Mouse (Mus musculus) common myeloid progenitor, adult 5-6 weeks (primary cell): ENCODE data around the gene 2410004B18Rik. TPM values are rescaled to one million over a fixed set of nuclear protein-coding genes. Genes with fewer than 3 reads are reported as not detected.

Experiments
- ATAC-seq: replicated peaks from 2 replicates; pipeline ENCODE4 v1.8.0; 2016; ENCODE audit warnings: low read depth, mild to moderate bottlenecking, moderate TSS enrichment, inconsistent platforms; ENCODE audit not compliant: poor library complexity, severe bottlenecking
- total RNA-seq: library from RNA; stranded (forward); fragments of 200-1000, 187-1606 nt; gene quantifications from 2 replicates; pipeline ENCODE4 v1.2.3, GENCODE M21; 2017

The 2410004B18Rik gene
- total RNA-seq, 1 experiment from 2014 or later: 17.0 TPM

DNA sequence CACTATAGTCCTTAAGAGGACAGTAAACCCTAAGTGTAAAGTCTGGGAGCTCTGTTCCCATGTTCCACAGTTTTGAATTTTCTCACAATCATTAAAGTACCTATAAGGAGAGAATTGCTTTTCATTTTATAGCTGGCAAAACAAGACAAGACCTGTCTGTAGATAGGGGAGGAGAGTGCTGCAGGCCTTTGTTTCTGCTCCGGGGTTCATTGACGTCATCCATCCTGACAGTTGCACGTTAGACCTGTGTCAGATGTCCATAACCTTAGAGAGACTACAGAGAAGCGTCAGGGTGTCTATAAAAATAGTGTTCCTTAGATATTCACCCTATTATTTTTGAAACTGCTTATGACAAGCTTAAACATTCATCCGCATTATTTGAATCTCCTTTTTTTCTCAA lies 12.3 kb upstream of the 2410004B18Rik start:
- ATAC-seq: no peak

DNA sequence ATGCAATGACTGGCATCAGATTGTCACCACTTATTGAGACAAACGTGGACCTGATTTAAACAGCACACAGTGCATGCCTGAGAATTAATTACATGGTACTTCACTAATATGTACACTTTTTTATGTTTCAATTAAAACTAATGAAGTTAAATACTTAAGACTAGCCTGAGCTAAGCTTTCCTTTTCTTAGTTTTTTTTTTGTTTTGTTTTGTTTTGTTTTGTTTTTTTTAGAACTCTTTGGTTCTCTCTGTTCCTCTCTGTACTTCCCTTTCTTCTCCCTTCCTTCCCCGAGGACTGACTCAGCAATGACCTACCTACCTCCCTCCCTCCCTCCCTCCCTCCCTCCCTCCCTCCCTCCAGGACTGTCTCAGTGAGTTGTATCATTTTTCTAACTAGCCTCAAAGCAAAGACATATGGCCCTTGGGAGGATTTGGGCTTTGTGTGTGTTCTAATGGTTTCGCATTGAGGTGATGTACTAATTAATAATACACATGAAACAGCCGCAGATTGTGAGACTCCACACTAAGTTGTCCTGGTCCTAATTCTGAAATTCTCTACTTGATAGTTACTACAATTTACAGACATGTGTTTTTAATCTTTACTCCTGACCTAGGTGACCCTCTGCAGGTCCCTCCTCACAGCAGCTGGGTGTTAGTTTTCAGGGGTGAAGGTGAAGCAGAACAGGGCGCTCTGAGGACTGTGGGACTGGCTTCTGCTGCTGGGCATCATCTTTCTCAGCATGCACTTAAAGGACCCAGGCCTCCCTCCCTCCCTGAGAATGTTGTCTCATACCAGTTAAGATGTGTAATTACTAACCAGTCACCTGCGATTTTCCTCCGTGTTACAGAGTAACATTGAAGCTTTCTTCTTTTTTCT lies 8.1 kb upstream of the 2410004B18Rik start:
- ATAC-seq: peak; percentile 62

DNA sequence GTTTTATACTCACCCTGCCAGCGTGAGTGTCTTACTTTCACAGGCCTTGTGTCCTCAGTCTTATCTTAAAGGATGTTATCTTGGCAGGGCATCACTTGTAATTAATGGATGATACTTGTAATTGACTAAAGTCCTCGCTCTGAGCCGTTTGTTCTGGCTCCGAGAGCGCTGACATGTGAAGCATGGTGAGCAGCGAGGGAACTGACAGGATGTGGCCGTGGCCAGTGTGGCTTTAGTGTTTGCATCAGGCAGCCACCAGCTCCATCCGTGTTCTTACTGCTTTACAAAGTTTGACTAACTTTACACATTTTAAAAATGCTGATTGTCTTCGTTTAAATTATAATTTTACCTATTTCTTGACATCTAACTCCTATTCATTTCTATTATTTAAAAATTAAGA lies 4.0 kb upstream of the 2410004B18Rik start:
- ATAC-seq: peak; percentile 64

DNA sequence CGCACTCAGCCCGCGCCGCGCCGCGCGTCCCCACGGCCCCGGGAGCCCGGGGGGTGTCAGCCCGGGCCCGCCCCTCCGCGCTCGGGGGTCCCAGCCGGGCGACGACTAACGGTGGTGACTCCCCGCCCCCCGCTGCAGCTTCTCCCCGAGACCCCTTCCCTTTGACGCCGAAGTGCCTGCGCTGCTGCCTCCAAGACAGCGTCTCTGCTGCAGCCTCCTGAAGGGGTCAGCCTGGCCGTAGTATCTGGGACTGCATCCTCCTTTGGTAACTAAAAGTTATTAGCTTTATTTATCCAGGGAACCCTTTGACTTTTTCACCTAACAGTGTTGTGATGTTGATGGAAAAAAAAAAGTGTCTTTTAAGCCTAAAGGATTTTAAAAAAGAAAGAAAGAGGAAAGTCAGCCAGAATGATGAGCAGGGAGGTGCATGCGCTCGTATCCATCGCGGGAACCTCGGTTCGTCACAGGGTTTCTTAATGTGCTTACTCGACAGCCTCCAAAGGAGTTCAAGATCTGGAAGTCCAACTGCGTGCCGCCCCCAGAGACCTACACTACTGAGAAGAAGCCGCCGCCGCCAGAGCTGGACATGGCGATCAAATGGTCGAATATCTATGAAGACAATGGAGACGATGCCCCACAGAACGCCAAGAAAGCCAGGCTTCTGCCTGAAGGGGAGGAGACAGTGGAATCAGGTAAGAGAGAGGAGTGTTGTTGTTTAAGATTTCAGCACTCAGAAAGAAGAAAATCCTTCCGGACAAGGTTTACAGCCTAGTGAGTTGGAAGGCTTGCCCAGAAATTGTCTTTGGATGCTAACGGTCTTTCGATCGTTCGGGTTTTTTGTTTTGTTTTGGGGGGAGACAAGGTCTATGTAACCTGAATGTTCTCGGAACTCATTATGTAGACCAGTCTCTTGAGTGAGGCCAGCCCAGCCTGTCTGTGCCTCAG lies 863 bp downstream of the 2410004B18Rik start:
- no peak for ATAC-seq

DNA sequence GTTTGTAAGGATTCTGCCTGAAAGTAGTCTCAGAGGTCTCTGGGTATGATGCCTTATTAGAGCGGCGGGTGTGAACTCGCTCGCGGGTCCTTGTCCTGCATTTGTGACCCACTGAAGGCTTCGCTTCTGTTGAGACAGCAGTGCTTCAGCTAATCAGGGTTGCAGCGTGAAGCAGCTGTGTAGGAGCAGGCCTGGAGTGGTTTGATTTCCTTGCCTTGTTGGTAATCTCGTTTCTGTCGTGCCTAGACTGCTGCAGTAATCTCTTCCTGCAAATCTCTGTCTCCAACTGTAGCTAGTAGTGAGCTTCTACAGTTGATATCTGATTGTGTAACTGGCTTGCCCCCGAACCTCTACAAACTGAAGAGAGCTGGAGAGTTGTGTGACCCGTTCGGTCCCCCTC lies 1.6 kb downstream of the 2410004B18Rik start:
- ATAC-seq: peak; percentile 31

DNA sequence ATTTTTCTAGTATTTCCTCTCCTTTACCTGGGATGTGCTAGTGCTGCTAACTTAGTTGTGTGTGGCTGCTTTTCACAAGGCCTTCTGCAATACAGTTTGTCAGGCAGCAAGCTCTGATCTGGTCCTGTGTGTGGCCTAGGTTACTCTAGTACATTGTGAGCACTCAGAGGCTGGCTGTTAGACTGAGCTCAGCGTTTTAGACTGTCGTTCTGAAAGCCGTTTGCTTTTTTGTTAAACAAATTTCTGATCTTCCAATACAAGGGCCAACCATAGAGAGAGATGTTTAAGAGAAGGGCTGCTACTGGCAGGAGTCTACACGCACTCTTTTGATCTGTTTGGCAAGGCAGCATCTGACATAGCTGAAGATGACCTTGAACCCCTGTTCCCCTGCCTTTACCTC lies 2.2 kb downstream of the 2410004B18Rik start:
- no peak for ATAC-seq

DNA sequence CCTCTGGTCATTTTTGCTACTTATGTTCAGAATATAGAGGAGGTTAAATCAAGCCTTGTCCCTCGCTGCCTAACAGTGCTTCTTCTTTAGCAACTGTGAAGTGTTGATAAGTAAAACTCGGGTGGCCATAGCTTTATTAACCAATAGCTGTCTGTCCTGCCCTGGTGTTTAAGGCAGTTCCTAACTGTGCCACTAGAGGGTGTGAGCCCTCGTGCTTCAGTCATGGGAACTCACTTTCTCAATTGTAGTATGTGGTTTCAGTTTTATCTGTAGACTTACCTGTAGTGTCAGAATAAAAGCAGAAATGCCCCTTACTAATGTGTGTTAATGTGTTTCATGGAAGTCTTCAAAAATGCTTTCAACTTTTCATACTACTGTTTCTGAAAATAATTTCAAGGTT lies 4.2 kb downstream of the 2410004B18Rik start:
- peak; percentile 67 for ATAC-seq

DNA sequence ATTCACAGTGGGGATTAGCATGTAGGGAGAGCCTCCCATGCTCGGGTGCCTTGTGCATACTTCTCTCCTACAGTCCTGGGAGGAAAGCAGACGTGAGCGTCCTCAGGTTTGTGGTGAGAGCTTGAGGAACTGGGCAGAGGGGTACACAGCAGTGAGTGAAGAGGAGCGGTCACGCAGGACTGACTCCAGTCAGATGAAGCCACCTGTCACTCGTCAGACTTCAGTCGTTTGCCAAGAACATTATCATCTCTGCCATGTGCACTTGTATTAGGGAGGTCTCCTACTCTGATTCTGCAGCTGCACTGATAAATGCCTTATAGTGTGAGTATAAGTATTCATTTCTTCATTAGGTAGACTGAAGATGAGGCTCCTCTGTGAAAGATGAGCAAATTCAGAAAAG lies 6.5 kb downstream of the 2410004B18Rik start:
- no peak; the same call in 1 of the 2 replicates for ATAC-seq

DNA sequence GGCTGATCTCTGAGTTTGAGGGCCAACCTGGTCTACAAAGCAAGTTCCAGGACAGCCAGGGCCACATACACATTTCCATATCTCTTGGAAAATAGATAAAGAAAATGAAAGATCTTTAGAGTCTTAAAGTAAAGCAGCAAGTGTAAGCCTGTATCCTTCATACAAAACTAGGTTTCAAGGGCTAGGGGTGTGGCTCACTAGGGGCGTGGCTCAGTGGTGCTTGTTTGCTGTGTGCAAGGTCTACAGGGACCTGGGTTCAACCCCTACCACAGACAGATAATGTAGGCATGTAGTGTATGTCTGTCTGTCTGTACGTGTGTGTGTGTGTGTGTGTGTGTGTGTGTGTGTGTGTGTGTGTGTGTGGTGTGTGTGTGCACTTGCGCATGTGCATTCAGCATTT lies 8.1 kb downstream of the 2410004B18Rik start:
- no peak for ATAC-seq

DNA sequence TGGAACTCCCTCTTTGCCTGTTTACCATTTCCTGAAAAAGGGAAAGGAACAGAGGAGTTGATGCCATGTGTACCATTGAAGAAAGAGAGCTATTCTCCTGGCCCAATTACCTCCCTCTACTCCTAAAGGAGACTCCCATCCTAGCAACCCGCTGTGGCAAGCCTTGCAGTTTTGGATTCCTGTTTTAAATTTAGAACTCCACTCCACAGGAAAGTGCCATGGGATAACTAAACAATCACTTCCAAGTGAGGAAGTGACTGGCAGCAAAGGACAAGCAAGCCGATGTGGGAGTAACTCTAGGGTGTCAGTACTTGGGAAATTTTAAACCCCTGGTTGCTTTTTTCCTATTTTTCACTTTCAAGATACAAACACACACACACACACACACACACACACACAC lies 8.8 kb downstream of the 2410004B18Rik start:
- no peak for ATAC-seq

DNA sequence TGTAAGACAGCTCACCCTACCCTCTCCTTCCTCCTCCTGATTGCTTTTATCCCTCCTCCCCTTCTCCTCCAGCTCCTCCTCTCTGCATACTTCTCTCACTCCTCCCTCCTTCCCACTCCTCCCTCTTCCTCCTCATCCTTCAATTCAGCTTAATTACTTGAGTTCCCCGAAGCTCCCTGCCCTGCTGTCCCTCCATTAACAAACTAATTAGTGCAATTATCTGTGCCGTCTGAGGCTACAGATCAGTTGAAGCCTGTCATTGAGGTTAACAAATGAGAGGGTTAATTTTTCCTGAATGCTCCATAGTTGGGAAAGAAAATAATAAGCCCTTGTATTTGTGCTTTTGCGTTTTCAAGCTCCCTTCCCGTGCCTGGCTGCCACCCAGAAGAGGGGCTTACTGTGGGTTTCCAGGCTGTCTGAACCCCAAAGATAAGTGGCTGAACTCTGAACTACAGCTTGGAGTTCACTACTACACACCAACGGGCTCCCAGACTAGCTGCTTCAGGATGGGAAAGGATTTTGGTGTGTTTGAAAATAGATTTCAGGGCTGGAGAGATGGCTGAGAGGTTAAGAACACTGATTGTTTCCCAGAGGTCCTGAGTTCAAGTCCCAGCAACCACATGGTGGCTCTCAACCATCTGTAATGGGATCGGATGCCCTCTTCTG lies 9.9 kb downstream of the 2410004B18Rik start:
- no peak for ATAC-seq

DNA sequence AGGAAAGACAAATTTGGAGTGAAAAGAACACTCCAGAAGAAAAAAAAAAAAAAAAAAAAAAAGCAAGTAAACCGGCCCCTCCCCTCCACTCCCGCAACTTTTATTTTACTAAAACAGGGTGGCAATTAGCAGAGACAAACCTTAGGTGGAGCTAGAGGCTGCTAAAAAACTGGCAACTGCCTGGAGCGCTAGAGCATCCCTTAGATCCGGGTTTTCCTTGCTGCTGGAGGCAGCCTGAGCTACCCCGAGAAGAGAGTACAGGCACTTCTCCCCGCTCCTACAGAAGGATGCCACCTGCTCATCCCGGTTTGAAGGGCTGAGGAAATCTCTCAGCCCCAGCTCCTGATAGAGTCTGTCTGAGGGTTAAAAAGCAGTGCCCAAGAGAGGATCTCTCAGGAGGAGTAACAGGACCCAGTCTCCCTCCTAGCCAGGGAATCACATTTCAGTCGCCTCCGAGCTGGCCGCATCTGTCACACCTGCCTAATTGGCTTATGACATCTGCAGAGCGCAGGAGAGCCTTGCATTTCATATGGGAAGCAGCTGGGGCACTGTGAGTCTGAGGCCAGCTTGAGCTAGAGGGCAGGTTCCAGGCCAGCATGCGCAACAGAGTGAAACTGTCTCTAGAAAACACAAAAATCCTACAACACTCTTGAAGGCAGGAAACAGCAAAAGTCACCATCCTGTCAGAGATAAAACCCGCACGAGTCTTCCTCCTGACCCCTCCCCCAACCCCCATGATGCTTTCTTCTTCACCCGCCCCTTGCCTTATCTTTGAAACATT lies 12.4 kb downstream of the 2410004B18Rik start:
- peak; percentile 71 for ATAC-seq

DNA sequence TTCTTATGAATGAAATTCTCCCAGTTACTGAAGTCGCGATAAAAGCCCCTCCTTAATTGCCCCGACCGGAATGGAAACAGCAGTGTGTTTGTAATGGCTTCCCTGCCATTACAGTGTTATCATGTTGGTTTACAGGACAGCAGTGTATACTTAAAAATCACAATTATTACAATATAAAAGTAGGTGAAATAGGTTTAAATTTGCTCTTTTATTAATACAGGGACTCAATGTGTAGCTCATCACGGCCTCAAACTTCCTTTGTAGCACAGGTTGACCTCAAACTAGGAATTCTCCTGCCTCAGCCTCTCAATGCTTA lies 13.0 kb downstream of the 2410004B18Rik start:
- ATAC-seq: no peak; the same call in 1 of the 2 replicates

DNA sequence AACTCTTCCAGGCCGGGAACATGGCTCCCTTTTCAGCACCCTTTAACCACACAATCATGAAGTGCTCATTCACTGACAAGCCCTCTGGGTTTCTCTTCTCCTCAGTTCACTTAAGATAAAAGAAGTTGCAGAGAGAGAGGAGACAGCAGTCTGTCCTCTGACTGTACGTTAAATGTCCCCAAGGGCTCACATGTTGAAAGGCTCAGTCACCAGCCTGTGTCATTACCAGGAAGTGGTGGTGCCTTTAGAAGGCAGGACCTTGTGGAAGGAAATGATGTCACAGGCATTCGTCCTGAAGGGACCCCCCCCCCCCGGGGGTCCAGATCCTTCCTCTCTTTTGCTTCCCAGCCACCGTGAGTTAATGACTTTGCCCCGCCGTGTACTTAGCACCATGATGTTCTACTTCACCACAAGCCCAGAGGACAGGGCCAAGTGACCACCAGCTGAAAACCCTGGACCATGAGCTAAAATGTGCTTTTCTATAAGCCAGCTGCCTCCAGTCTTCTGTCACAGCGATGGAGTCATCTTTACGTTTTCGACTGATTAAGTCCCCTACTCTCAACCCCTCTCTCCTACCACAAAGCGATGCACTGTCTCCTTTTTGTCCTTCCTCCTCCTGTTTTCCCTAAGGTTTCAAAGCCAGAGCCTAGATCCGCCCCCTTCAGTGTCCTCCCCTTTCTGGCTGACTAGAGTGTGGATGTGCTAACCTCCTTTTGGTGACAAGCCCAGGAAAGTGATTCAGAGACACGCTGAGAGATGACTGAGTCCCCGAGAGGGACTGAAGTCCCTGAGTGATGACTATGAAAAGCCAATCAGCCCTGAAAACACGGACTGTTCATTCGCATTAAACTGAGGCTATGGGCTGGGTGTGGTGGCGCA lies 13.7 kb downstream of the 2410004B18Rik start:
- ATAC-seq: peak; percentile 45

DNA sequence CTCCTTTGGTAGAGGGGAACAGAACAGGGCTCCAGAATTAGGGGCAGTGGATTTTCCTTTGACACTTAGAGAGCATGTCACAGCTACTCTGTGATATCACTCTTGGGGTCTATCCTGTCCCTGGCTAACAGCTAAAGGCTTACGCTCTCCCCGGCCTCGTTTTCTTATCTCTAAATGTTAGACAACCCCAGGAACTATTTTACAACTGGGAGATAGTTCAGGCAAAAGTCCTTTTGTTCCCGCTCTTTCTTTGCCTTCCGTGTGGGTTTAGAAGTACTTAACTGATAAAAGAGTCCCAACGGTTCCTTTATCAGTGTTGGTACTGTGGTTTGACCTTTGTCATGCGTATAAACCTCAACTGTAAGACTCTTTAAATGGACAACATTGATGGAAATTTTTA lies 15.1 kb downstream of the 2410004B18Rik start:
- no peak for ATAC-seq

DNA sequence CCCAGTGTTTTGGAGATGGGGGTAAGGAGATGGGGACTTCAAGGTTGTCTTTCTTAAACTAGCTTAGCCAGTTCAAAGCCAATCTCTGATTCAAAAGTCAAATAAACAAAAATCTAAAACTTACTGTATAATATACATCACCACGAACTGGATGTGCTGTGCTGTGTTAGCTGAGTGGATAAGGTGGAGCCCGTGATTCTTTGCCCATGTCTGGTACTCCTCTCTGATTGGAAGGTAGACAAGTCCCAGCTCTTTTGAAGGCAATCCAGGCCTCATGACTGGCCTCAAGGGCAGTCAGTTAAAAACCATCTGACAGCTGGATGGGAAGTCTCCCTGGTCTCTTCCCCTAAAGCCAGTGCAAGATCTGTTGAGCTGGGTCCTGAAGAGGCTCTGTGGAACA lies 15.6 kb downstream of the 2410004B18Rik start:
- ATAC-seq: no peak

DNA sequence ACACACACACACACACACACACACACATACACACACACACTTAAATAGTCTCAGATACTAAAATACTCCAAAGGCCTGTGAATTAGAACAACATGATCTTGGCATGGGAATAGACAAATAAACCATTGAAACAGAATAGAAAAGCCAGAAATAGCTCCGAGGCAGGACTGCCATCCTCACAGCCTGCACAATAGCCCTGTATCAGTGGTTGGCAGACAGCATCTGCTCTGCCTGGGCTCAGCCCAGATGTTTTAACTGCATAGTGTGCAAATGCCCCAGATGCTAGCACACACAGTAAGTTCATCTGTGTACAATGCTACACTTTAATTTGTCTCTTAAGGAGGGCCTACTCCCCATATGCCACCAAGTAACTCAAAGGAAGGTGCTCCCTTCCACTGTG lies 22.0 kb downstream of the 2410004B18Rik start:
- no peak for ATAC-seq

DNA sequence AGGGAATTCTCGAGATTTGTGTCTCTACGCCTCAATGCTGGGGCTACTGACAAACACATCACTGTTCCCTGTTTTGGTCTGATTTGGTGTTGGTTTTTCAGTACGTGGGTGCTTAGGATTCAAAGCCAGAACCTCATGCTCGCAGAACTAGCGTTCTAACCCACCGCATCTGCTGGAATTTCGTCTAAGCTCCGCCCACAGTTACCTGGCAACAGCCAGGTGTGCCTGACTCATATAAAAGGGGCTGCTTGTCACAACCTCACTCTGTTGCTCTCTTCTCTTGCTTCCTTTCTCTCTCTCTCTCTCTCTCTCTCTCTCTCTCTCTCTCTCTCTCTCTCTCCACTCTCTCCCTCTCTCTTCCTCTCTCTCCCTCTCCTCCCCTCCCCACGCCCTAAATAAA lies 24.6 kb downstream of the 2410004B18Rik start:
- ATAC-seq: no peak
